Mouse (Mus musculus) megakaryocyte, embryonic 14.5 days (primary cell): ENCODE results near the gene Btf3.

ENCODE experiments used
- FLI1 ChIP-seq: IDR thresholded peaks from 2 replicates; pipeline ENCODE4 v1.6.1; 2012; ENCODE audit warnings: low read length, inconsistent platforms, mixed read lengths
- GATA1 ChIP-seq: IDR thresholded peaks from 3 replicates; pipeline ENCODE4 v1.6.1; 2012; ENCODE audit warnings: mixed read lengths, low read length, inconsistent platforms, borderline replicate concordance

GRCm38 (mm10) chr13:98354871-98355558, 38.2 kb upstream of the Btf3 start:
- TF ChIP-seq GATA1 (no peak), FLI1 (no peak)
